Mouse (Mus musculus) lung, postnatal 0 days (tissue): ENCODE results near the gene Gabra6.

ENCODE experiments used
- CTCF ChIP-seq: IDR thresholded peaks from 2 replicates; pipeline ENCODE4 v1.5.1; 2016; ENCODE audit warnings: antibody characterized with exemption, mild to moderate bottlenecking
- EP300 ChIP-seq: IDR thresholded peaks from 2 replicates; pipeline ENCODE4 v1.6.1; 2016; ENCODE audit warnings: antibody characterized with exemption, mild to moderate bottlenecking, control low read depth

GRCm38 (mm10) chr11:42365544-42365943 lies 44.7 kb upstream of the Gabra6 start:
- TF ChIP-seq CTCF = no peak
- no peak for TF ChIP-seq EP300
